Mouse (Mus musculus) bone marrow, adult 2 months (tissue): Measurements from ENCODE around the gene Pus10.

Experiments used
- CTCF ChIP-seq: fragments of 200-500 bp; IDR thresholded peaks from 2 replicates; pipeline ENCODE4 v1.5.1; 2011; ENCODE audit warnings: low read length, control low read depth; ENCODE audit not compliant: control insufficient read depth, insufficient read depth
- POLR2A ChIP-seq: fragments of 200-500 bp; IDR thresholded peaks from 2 replicates; pipeline ENCODE4 v1.6.1; 2011; ENCODE audit warnings: low read depth, mild to moderate bottlenecking, control low read depth, low read length, borderline replicate concordance; ENCODE audit not compliant: control insufficient read depth

- TF ChIP-seq CTCF (no peak), POLR2A (no peak)
Observed at GRCm38 (mm10) chr11:23676100-23676499, 10.6 kb downstream of the Pus10 start.
